Mouse (Mus musculus): Measurements from ENCODE around the gene Med12l. TPM values are rescaled to one million over a fixed set of nuclear protein-coding genes. Genes with fewer than 3 reads are reported as not detected.

Med12l gene
- polyA plus RNA-seq, 1 experiment from 2014 or later = 3.9 TPM

DNA sequence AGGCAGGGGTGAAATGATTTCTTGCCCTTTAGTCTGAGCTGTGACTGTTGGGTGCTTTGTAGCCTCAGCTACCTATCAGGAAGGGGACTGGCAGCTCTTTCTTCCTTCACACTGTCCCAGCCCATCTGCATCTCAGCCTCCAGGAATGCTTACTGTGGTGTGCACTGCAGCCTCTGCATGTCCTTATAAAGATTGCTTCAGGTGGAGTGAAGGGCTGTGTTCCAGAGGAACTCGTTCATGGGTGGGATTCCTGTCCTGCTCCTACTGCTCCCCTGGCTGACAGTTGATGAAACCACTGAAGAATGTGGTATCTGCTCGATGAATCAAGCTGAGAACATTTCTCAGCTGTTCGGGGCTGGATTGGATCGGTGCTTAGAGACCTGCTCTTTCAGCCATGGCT is 181.7 kb downstream of the Med12l start:
- no peak for ATAC-seq (ENCODE audit: low FRiP score)
- 93% methylated on average over 4 of the region's 4 CpGs for WGBS

GRCm38 (mm10) chr3:59191674-59192073 is 186.0 kb downstream of the Med12l start:
- Histone ChIP-seq H3K9me3 (no peaks in the 10 kb centered on the region), H3K36me3 (no peaks in the 10 kb centered on the region), H3K4me3 (no peak overlapping the region), H3K4me1 (replicated peaks) (no peaks in the 10 kb centered on the region), H3K9ac (no peak overlapping the region), H3K27ac (no peak overlapping the region), H3K27me3 (no peaks in the 10 kb centered on the region), H3K4me2 (no peak overlapping the region)
- ATAC-seq (ENCODE audit: low FRiP score) = no peak
- WGBS = 97% methylated on average over 6 of the region's 6 CpGs

More for the DNA sequence above, 181.7 kb downstream of the Med12l start:
- Histone ChIP-seq H3K9me3 (no peaks in the 10 kb centered on the region), H3K9ac (no peak overlapping the region), H3K27me3 (no peaks in the 10 kb centered on the region), H3K36me3 (no peaks in the 10 kb centered on the region), H3K4me3 (no peak overlapping the region), H3K4me1 (replicated peaks) (no peaks in the 10 kb centered on the region), H3K4me2 (no peak overlapping the region), H3K27ac (no peak overlapping the region)

DNA sequence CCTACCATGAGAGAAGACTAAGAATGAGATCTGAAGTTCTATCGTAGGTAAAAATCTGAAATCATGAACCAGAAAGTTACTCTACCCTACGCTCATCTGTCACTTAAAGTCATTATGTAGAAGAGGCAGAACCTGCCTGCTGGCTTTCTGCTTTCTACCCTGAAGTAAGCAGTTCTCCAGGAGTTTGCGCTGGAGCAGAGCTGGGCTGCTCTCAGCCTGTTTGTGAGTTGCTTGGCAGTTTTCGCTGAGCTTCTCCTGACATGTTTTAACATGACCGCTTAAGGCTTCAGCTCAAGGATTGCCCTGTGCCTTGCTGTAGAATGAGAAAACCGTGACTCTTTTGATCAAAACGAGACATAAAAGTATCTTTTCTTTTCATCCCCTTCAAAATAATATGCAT is 188.5 kb downstream of the Med12l start:
- Histone ChIP-seq H3K36me3 (no peaks in the 10 kb centered on the region), H3K27ac (no peak overlapping the region), H3K4me1 (replicated peaks) (no peaks in the 10 kb centered on the region), H3K4me2 (no peak overlapping the region), H3K9ac (no peak overlapping the region), H3K27me3 (no peaks in the 10 kb centered on the region), H3K4me3 (no peak overlapping the region), H3K9me3 (no peaks in the 10 kb centered on the region)
- 91% methylated on average over 7 of the region's 7 CpGs for WGBS
- no peak for ATAC-seq (ENCODE audit: low FRiP score)

- Histone ChIP-seq H3K27me3 (no peaks in the 10 kb centered on the region), H3K4me1 (replicated peaks) (no peaks in the 10 kb centered on the region), H3K9ac (no peak within 1 kb of the TSS), H3K4me2 (no peak within 1 kb of the TSS), H3K27ac (no peak within 1 kb of the TSS), H3K9me3 (no peaks in the 10 kb centered on the region), H3K36me3 (no peaks in the 10 kb centered on the region), H3K4me3 (no peak within 1 kb of the TSS)
- WGBS = 93% methylated on average over 7 of the region's 7 CpGs
- ATAC-seq (ENCODE audit: low FRiP score) = no peak
Measured at GRCm38 (mm10) chr3:59194938-59195337, 189.3 kb downstream of the Med12l start, which contains the start of gene Gpr87. Gene Gpr87 (minus strand): TSS chr3:59195104.

GRCm38 (mm10) chr3:59197329-59197948 is 191.8 kb downstream of the Med12l start:
- H3K36me3 ChIP-seq = no peaks in the 10 kb centered on the region
- H3K4me2 ChIP-seq = no peak overlapping the region
- no peaks in the 10 kb centered on the region for H3K27me3 ChIP-seq
- no peaks in the 10 kb centered on the region for H3K4me1 ChIP-seq (replicated peaks)
- 88% methylated on average over 4 of the region's 4 CpGs for WGBS
- no peak for ATAC-seq (ENCODE audit: low FRiP score)
- H3K27ac ChIP-seq = no peak overlapping the region
- H3K4me3 ChIP-seq = no peak overlapping the region
- H3K9me3 ChIP-seq = no peaks in the 10 kb centered on the region
- H3K9ac ChIP-seq = no peak overlapping the region

- Histone ChIP-seq H3K9me3 (no peaks in the 10 kb centered on the region), H3K27ac (no peak overlapping the region), H3K4me3 (no peak overlapping the region), H3K27me3 (no peaks in the 10 kb centered on the region), H3K4me1 (replicated peaks) (no peaks in the 10 kb centered on the region), H3K36me3 (no peaks in the 10 kb centered on the region), H3K4me2 (no peak overlapping the region), H3K9ac (no peak overlapping the region)
- WGBS = 84% methylated on average over 8 of the region's 8 CpGs
- ATAC-seq (ENCODE audit: low FRiP score) = no peak
Measured at GRCm38 (mm10) chr3:59203802-59204520, 198.3 kb downstream of the Med12l start.

DNA sequence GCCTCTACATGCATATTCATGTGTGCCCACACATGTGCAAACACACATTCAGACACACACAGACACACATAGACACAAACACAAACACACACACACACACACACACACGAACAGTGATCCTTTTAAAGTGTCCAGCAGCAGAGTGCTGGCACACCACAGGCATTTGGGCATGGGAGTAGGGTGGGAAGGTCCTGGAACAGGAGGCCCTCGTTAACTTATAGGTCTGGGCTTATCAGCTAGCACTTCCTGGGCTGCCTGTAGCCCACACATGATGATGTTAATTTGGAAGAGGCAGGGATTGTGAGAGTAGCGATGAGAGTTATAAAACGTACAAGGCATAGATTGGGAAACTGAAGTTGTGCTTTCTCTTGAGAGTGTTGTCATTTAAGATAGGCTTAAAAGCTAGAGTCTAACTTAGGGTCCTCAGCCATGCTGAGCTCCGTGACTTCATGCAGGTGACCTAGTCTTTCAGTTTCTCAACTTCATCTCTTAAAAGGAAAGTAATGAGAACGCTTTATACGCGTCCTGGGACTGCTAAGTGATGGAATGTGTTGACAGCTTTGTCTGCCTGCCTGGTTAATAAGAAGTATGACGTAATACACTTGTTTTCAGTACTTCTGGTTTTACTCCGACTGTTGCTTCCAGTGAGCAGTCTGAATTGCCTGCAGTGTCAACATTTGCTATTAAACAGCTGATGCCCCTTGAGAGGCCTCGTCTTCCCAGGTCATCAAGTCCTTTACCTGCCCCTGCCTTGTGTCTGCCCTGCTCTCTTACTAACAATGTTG is 199.3 kb downstream of the Med12l start:
- H3K4me3 ChIP-seq = no peak overlapping the region
- WGBS = 82% methylated on average over 11 of the region's 11 CpGs
- H3K4me1 ChIP-seq (replicated peaks) = no peaks in the 10 kb centered on the region
- no peak for ATAC-seq (ENCODE audit: low FRiP score)
- H3K27me3 ChIP-seq = no peaks in the 10 kb centered on the region
- H3K4me2 ChIP-seq = no peak overlapping the region
- no peaks in the 10 kb centered on the region for H3K36me3 ChIP-seq
- no peak overlapping the region for H3K27ac ChIP-seq
- no peak overlapping the region for H3K9ac ChIP-seq
- no peaks in the 10 kb centered on the region for H3K9me3 ChIP-seq

DNA sequence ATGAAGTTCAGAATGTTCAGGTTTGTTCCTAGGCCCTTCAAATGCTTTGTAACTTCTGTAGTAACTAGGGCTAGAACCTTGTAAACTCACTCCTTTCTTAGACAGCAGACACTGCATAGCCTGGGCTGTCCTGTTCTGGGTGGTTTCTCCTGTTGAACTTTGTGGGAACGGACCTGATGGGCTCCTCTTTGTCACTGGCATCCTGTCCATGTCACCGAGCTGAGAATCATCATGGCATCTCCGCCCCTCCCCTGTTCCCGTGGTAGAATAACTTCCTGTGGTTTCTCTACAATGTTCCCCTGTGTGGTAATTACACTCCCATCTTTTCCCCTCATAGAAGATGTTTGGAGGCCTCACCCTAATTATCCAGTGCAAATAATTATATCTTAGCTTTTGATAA is 200.3 kb downstream of the Med12l start:
- no peak for ATAC-seq (ENCODE audit: low FRiP score)
- no peak overlapping the region for H3K4me2 ChIP-seq
- no peaks in the 10 kb centered on the region for H3K9me3 ChIP-seq
- no peak overlapping the region for H3K27ac ChIP-seq
- H3K4me1 ChIP-seq (replicated peaks) = no peaks in the 10 kb centered on the region
- H3K36me3 ChIP-seq = no peaks in the 10 kb centered on the region
- no peak overlapping the region for H3K9ac ChIP-seq
- H3K27me3 ChIP-seq = no peaks in the 10 kb centered on the region
- H3K4me3 ChIP-seq = no peak overlapping the region
- WGBS = 78% methylated on average over 4 of the region's 4 CpGs

DNA sequence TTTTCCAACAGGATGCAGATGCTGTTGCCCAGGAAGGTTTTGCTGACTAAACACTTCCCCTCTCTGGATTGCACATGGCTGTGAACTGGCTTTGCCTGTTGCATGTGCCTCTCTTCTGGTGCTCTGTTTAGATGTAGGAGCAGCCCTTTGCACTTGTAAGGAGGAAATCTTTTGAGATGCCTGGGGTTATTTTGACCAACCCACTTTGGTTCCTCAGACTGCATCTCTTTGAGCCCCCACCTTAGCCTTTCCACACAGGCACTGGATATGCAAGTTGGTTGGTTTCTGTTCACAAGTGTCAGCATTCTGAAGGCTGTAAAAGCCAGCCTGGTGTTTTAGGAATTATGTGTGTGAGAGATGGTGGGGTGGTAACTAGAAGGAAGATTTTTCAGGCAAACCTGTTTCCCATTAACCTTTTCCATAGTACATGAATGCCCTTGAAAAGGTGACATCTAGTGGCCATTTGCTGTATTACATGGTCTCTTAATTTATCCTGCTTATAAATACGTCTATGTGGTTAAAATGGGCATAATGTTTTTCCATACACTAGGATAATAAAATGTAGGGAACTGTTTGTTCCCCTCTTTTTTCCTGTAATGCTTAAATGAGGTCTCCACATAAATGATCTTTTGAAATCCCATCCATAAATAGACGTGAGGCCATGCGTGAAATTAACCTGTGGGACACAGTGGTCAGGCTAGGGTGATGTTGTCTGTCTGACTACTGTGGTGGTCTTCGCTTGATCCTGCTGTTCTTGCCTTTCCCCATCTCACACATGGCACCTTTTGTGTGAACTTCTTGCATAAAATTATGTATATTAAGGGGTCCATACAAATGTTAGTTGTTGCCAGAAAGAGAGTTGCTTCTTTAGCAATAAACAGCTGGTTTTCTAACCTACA is 203.3 kb downstream of the Med12l start:
- H3K36me3 ChIP-seq = no peaks in the 10 kb centered on the region
- no peak overlapping the region for H3K9ac ChIP-seq
- no peaks in the 10 kb centered on the region for H3K9me3 ChIP-seq
- H3K27me3 ChIP-seq = no peaks in the 10 kb centered on the region
- no peak overlapping the region for H3K4me2 ChIP-seq
- no peaks in the 10 kb centered on the region for H3K4me1 ChIP-seq (replicated peaks)
- H3K27ac ChIP-seq = no peak overlapping the region
- ATAC-seq (ENCODE audit: low FRiP score) = peak; percentile 74
- H3K4me3 ChIP-seq = no peak overlapping the region
- 62% methylated on average over 4 of the region's 4 CpGs for WGBS

DNA sequence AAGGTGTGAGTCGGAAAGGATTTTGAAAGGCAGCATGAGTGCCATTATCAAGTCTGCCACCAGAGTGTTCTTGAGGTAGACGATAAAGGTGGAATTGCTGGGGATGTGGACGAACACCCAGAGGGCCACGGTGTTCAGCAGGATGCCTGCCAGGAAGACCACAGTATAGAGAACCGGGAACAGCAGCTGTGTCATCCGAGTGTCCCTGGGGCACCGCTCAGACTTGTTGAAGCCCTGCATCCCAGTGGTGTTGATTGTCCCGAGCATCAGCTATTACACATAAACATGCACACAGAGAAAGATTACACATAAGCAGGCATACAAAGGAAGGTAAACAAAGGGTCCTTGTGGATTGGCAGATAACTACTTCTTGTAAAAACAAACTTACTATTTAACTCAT is 204.5 kb downstream of the Med12l start:
- Histone ChIP-seq H3K36me3 (no peaks in the 10 kb centered on the region), H3K4me1 (replicated peaks) (no peaks in the 10 kb centered on the region), H3K9ac (no peak overlapping the region), H3K4me2 (no peak overlapping the region), H3K27me3 (no peaks in the 10 kb centered on the region), H3K9me3 (no peaks in the 10 kb centered on the region), H3K4me3 (no peak overlapping the region), H3K27ac (no peak overlapping the region)
- no peak for ATAC-seq (ENCODE audit: low FRiP score)
- 81% methylated on average over 8 of the region's 8 CpGs for WGBS

GRCm38 (mm10) chr3:59210727-59211126 is 205.1 kb downstream of the Med12l start, which contains the start of gene P2ry13:
Gene P2ry13 (minus strand): TSS chr3:59210882.
- Histone ChIP-seq H3K36me3 (no peaks in the 10 kb centered on the region), H3K4me2 (no peak within 1 kb of the TSS), H3K27me3 (no peaks in the 10 kb centered on the region), H3K27ac (no peak within 1 kb of the TSS), H3K9me3 (no peaks in the 10 kb centered on the region), H3K9ac (no peak within 1 kb of the TSS), H3K4me1 (replicated peaks) (no peaks in the 10 kb centered on the region), H3K4me3 (no peak within 1 kb of the TSS)
- 92% methylated on average over 6 of the region's 6 CpGs for WGBS
- ATAC-seq (ENCODE audit: low FRiP score) = no peak

DNA sequence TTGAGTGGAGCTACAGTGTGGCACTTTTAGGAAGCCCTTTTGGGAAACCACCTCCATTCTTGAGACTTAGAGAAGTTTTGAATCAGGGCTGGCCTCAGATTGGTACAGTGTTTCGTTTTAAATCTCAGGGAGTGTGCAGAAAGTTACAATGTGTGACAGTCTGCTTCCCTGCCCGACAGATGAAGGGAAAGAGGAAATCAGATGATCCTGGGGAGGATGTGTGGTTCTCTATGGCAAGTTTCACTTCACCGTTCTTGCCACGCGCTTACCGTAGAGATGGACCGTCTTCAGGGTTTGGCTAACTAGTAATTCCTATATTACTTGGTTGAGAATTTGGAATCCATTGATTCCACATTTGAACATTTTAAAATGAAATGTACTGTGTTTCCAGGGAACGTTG is 206.2 kb downstream of the Med12l start:
- WGBS = 94% methylated on average over 8 of the region's 8 CpGs
- no peak overlapping the region for H3K4me2 ChIP-seq
- no peak for ATAC-seq (ENCODE audit: low FRiP score)
- no peak overlapping the region for H3K4me3 ChIP-seq
- H3K9me3 ChIP-seq = no peaks in the 10 kb centered on the region
- no peaks in the 10 kb centered on the region for H3K36me3 ChIP-seq
- H3K27me3 ChIP-seq = no peaks in the 10 kb centered on the region
- H3K4me1 ChIP-seq (replicated peaks) = no peaks in the 10 kb centered on the region
- no peak overlapping the region for H3K9ac ChIP-seq
- H3K27ac ChIP-seq = no peak overlapping the region
